Mouse (Mus musculus): ENCODE measurements around the gene Fmo6.
A peak's percentile ranks its signal among the peaks of the same experiment; 100 is the strongest.

Fmo6 gene

GRCm38 (mm10) chr1:162937415-162937814 is at the start of gene Fmo6:
Fmo6 (minus strand) TSS chr1:162937515.
- DNase-seq = no peak

- DNase-seq = no peak
Measured at GRCm38 (mm10) chr1:162986777-162987176, 49.5 kb upstream of the Fmo6 start.

- DNase-seq = no peak
Measured at GRCm38 (mm10) chr1:162986121-162986748, 48.9 kb upstream of the Fmo6 start.

- no peak for DNase-seq
Measured at GRCm38 (mm10) chr1:162984428-162984827, 47.1 kb upstream of the Fmo6 start, which contains the start of gene Fmo3. Fmo3 (minus strand) TSS chr1:162984528.

- DNase-seq = no peak
Measured at GRCm38 (mm10) chr1:162963556-162963955, 26.2 kb upstream of the Fmo6 start.

GRCm38 (mm10) chr1:162957422-162957821 is 20.1 kb upstream of the Fmo6 start:
- DNase-seq = no peak

- no peak for DNase-seq
Measured at GRCm38 (mm10) chr1:162953079-162953478, 15.8 kb upstream of the Fmo6 start.

- no peak for DNase-seq
Measured at GRCm38 (mm10) chr1:162949763-162950162, 12.4 kb upstream of the Fmo6 start.

GRCm38 (mm10) chr1:162947934-162948333 is 10.6 kb upstream of the Fmo6 start:
- DNase-seq = no peak

- DNase-seq = no peak
Measured at GRCm38 (mm10) chr1:162946837-162947558, 9.7 kb upstream of the Fmo6 start.

GRCm38 (mm10) chr1:162943700-162944099 is 6.4 kb upstream of the Fmo6 start:
- no peak for DNase-seq

GRCm38 (mm10) chr1:162938696-162939351 is 1.5 kb upstream of the Fmo6 start:
- peak; percentile 35 to 43 for DNase-seq

GRCm38 (mm10) chr1:162937970-162938695 is 818 bp upstream of the Fmo6 start:
- DNase-seq = no peak

GRCm38 (mm10) chr1:162934374-162935012 is 2.8 kb downstream of the Fmo6 start:
- DNase-seq = no peak

- DNase-seq = peak in 1 of 2 experiments; percentile 25
Measured at GRCm38 (mm10) chr1:162932386-162932785, 4.9 kb downstream of the Fmo6 start.

GRCm38 (mm10) chr1:162931880-162932279 is 5.4 kb downstream of the Fmo6 start:
- DNase-seq = no peak

GRCm38 (mm10) chr1:162931310-162931875 is 5.9 kb downstream of the Fmo6 start:
- DNase-seq = peak in 1 of 2 experiments; percentile 41

GRCm38 (mm10) chr1:162930631-162931030 is 6.7 kb downstream of the Fmo6 start:
- DNase-seq = no peak

GRCm38 (mm10) chr1:162929146-162929545 is 8.2 kb downstream of the Fmo6 start:
- DNase-seq = no peak

GRCm38 (mm10) chr1:162925121-162925520 is 12.2 kb downstream of the Fmo6 start:
- peak in 1 of 2 experiments; percentile 33 for DNase-seq

GRCm38 (mm10) chr1:162916661-162917060 is 20.7 kb downstream of the Fmo6 start:
- no peak for DNase-seq

- DNase-seq = no peak
Measured at GRCm38 (mm10) chr1:162914932-162915556, 22.3 kb downstream of the Fmo6 start.

All from kidney, adult 8-10 months (tissue).